Comparison of ENCODE assay signal across 15 mouse cellular contexts in the genomic region with DNA sequence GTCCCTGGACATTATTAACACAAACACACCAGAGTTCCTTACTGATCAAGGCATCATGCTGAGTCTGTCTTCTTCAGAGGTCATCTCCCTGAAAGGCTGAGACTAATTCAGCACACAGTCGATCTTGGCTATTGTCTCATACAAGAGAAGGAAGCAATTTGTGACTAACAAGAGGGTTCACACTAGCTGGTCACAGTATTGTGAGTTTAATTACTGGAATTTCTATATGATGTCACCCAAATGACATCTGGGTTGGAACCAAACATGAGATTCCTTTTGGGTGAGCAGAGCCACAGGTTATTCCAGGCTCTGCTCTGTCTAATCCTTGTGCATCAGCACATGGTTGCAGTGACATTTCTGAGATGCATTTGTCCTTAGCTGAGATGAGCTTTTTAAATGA.
DNase-seq lines count a peak whose midpoint lies in the region.
"Had no signal": no experiment of that assay in that cellular context is flagged by ENCODE, and none has a peak within 500 bp of the region (broad histone marks: within the 10 kb centered on the region; RNA-seq: fewer than 3 reads in every experiment).

No protein-coding gene starts in this region.

- intact Hi-C loops in left cerebral cortex, postnatal 4 days (cut with DNase I), result loop anchor here (10.0 kb wide), 1 partner anchor 241 kb away; no protein-coding TSS in a partner anchor

- peak; percentile 86 for DNase-seq in Muller cell, postnatal 12 days (ENCODE audit: inconsistent ontology term)
- DNase-seq in ZHBTc4 (ENCODE audit: low read depth, low spot score), result peak; percentile 5
- DNase-seq in retina, postnatal 1 day, result peak; percentile 15
- DNase-seq in cerebellum, postnatal 10 days, result no peak
- DNase-seq in ovary, adult 18-20 months (ENCODE audit: low spot score), result no peak
- no peak for DNase-seq in left cerebral cortex, postnatal 4 days
- DNase-seq: adrenal gland, adult 8-10 months; adrenal gland, postnatal 14 days; adrenal gland, postnatal 36 days; B cell, adult 2 months; cerebellum, adult 11-12 months; cerebellum, adult 2 months; cerebellum, adult 9-10 months; cerebellum, postnatal 14 days; forebrain, postnatal 0 days had no signal

Comparison
In these comparisons a context has a peak if more than half of its experiments do, and no peak if none do; other contexts are left out.
1. DNase-seq: peak in Muller cell, postnatal 12 days (single experiment), ZHBTc4 (single experiment) and retina, postnatal 1 day (single experiment); none in cerebellum, postnatal 10 days (0 of 2), ovary, adult 18-20 months (single experiment) and left cerebral cortex, postnatal 4 days (single experiment).